Mouse (Mus musculus) liver, embryonic 13.5 days (tissue): Measurements from ENCODE around the gene Lmod1. TPM values are rescaled to one million over a fixed set of nuclear protein-coding genes. Genes with fewer than 3 reads are reported as not detected.
A peak's percentile ranks its signal among the peaks of the same experiment; 100 is the strongest.
"Not testable (repeated sequence)": the region's sequence is repeated elsewhere in the genome, so short reads cannot be mapped to it uniquely, and the experiment has no call there.

Source experiments
- ATAC-seq: fragments of 200-750 bp; cut with Nextera tagmentation; 2 replicates; pipeline ENCODE4 v1.8.0; 2017; ENCODE audit warnings: low read depth, mild to moderate bottlenecking, moderate number of reproducible peaks, moderate library complexity
- DNase-seq: peaks from one replicate; pipeline ENCODE4 v3.0.0; 2022
- H3K27ac ChIP-seq: fragments of 300-500 bp; sonication (generic); 2 replicates; pipeline ENCODE4 v1.5.1; 2015; ENCODE audit warnings: moderate library complexity, mild to moderate bottlenecking, inconsistent platforms
- H3K27me3 ChIP-seq: fragments of 300-500 bp; sonication (generic); 2 replicates; pipeline ENCODE4 v1.6.1; 2015; ENCODE audit warnings: mild to moderate bottlenecking, inconsistent platforms
- H3K36me3 ChIP-seq: fragments of 300-500 bp; sonication (generic); 2 replicates; pipeline ENCODE4 v1.6.1; 2015; ENCODE audit warnings: mild to moderate bottlenecking, inconsistent platforms
- H3K4me1 ChIP-seq: fragments of 300-500 bp; sonication (generic); replicated peaks from 2 replicates; pipeline ENCODE4 v1.6.1; 2015; ENCODE audit warnings: inconsistent platforms
- H3K4me2 ChIP-seq: fragments of 300-500 bp; sonication (generic); 2 replicates; pipeline ENCODE4 v1.6.1; 2015; ENCODE audit warnings: inconsistent platforms, mild to moderate bottlenecking, moderate library complexity
- H3K4me3 ChIP-seq: fragments of 300-500 bp; sonication (generic); replicated peaks from 2 replicates; pipeline ENCODE4 v1.5.1; 2015; ENCODE audit warnings: mild to moderate bottlenecking, inconsistent platforms
- H3K9ac ChIP-seq: fragments of 300-500 bp; sonication (generic); 2 replicates; pipeline ENCODE4 v1.6.1; 2015; ENCODE audit warnings: mild to moderate bottlenecking, inconsistent platforms
- H3K9me3 ChIP-seq: fragments of 300-500 bp; sonication (generic); replicated peaks from 2 replicates; pipeline ENCODE4 v1.6.1; 2016; ENCODE audit warnings: inconsistent platforms
- WGBS: fragments of 180-500 bp; shearing (Covaris S2); methylation state at CpG from one replicate; pipeline ENCODE4 v1.1.7; 2015; ENCODE audit not compliant: insufficient replicate concordance; 5-methylcytosine and 5-hydroxymethylcytosine counted together
- polyA plus RNA-seq: library from polyadenylated mRNA; unstranded; fragments of >200 nt; fragmentation: Nextera tagmentation; extraction: Ambion mirVana; gene quantifications from 2 replicates; pipeline ENCODE4 v1.2.1, GENCODE M21; 2015

The Lmod1 gene
- polyA plus RNA-seq, 1 experiment from 2014 or later, result 0.10 TPM

- H3K27ac ChIP-seq, result no peak overlapping the region
- H3K4me1 ChIP-seq, result peaks cover 13% of the 10 kb centered on the region
- no peak overlapping the region for H3K4me2 ChIP-seq
- H3K27me3 ChIP-seq, result peaks cover 28% of the 10 kb centered on the region
- no peak overlapping the region for H3K9ac ChIP-seq
- H3K9me3 ChIP-seq, result no peaks in the 10 kb centered on the region
- H3K36me3 ChIP-seq, result peaks cover 12% of the 10 kb centered on the region
- no peak for DNase-seq
- 34% methylated on average over 2 of the region's 2 CpGs for WGBS
- ATAC-seq, result no peak
- no peak overlapping the region for H3K4me3 ChIP-seq
Measured at GRCm38 (mm10) chr1:135379048-135379447, 54.4 kb downstream of the Lmod1 start.

- 73% methylated on average over 15 of the region's 15 CpGs for WGBS
- Histone ChIP-seq H3K4me2 (no peak overlapping the region), H3K9me3 (no peaks in the 10 kb centered on the region), H3K4me3 (no peak overlapping the region), H3K27ac (no peak overlapping the region), H3K36me3 (peaks cover 23% of the 10 kb centered on the region), H3K27me3 (peaks cover 16% of the 10 kb centered on the region), H3K4me1 (no peaks in the 10 kb centered on the region), H3K9ac (no peak overlapping the region)
- ATAC-seq, result no peak
- no peak for DNase-seq
Measured at GRCm38 (mm10) chr1:135380071-135380991, 55.7 kb downstream of the Lmod1 start.

- 51% methylated on average over 6 of the region's 6 CpGs for WGBS
- H3K4me3 ChIP-seq, H3K27me3 ChIP-seq, H3K4me1 ChIP-seq, H3K4me2 ChIP-seq, DNase-seq, H3K9ac ChIP-seq, H3K27ac ChIP-seq, H3K9me3 ChIP-seq, ATAC-seq: not testable (repeated sequence)
- peaks cover 36% of the 10 kb centered on the region for H3K36me3 ChIP-seq
Measured at GRCm38 (mm10) chr1:135381560-135381959, 57.0 kb downstream of the Lmod1 start.

DNA sequence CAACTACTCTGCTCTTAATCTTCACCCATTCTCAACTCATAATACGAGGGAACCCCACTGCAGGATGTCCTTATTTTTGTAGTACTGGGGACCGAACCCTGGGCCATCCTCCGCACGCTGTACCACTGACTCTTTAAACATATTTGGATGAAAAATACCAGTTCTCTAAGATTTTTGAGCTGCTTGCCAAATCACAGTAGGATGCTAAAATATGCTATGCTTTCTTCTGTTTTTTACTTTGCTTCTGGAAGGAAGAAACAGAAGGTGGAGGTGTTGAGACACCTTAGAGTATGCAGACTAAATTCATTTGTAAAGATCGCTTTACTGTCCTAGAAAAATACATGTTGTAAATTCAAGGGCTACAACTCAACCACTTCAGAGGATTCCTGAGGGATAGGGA, 59.6 kb downstream of the Lmod1 start:
- H3K4me2 ChIP-seq, result no peak overlapping the region
- no peak overlapping the region for H3K4me3 ChIP-seq
- H3K9me3 ChIP-seq, result no peaks in the 10 kb centered on the region
- 89% methylated on average over 5 of the region's 5 CpGs for WGBS
- peaks cover 62% of the 10 kb centered on the region for H3K36me3 ChIP-seq
- ATAC-seq, result no peak
- no peak for DNase-seq
- no peak overlapping the region for H3K9ac ChIP-seq
- no peak overlapping the region for H3K27ac ChIP-seq
- H3K27me3 ChIP-seq, result no peaks in the 10 kb centered on the region
- no peaks in the 10 kb centered on the region for H3K4me1 ChIP-seq

GRCm38 (mm10) chr1:135385161-135385560, 60.6 kb downstream of the Lmod1 start:
- no peak overlapping the region for H3K4me2 ChIP-seq
- H3K9ac ChIP-seq, result no peak overlapping the region
- WGBS, result 83% methylated on average over 9 of the region's 9 CpGs
- no peak overlapping the region for H3K27ac ChIP-seq
- DNase-seq (no peak), ATAC-seq (no peak)
- H3K27me3 ChIP-seq, result no peaks in the 10 kb centered on the region
- H3K9me3 ChIP-seq, result no peaks in the 10 kb centered on the region
- no peak overlapping the region for H3K4me3 ChIP-seq
- H3K4me1 ChIP-seq, result no peaks in the 10 kb centered on the region
- H3K36me3 ChIP-seq, result peaks cover 71% of the 10 kb centered on the region

DNA sequence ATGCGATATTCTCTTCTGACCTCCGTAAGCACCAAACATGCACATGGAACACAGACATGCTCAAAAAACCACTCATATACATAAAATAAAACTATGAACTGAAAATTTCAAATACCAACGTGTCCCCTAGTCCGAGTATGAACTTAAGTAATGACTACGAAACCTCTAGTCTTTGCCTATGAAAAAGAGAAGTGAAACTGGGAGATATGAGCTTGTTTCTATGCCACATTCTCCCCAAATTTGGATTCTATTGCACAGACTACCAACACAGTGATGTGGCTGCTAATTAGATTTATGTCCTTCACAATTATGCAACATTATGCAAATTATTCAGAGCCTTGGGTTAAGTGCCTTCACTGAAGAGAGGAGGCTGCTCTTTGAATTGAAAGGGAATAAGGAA, 74.9 kb downstream of the Lmod1 start:
- Histone ChIP-seq H3K4me2 (no peak overlapping the region), H3K27me3 (no peaks in the 10 kb centered on the region), H3K36me3 (peaks cover 76% of the 10 kb centered on the region), H3K4me3 (no peak overlapping the region), H3K4me1 (no peaks in the 10 kb centered on the region), H3K27ac (no peak overlapping the region), H3K9me3 (no peaks in the 10 kb centered on the region), H3K9ac (no peak overlapping the region)
- ATAC-seq (no peak), DNase-seq (no peak)
- WGBS, result 86% methylated on average over 5 of the region's 5 CpGs

- Histone ChIP-seq H3K4me3 (no peak overlapping the region), H3K27me3 (no peaks in the 10 kb centered on the region), H3K4me2 (no peak overlapping the region), H3K9me3 (no peaks in the 10 kb centered on the region), H3K4me1 (no peaks in the 10 kb centered on the region), H3K9ac (no peak overlapping the region), H3K27ac (no peak overlapping the region), H3K36me3 (peaks cover 78% of the 10 kb centered on the region)
- no peak for DNase-seq
- WGBS, result 93% methylated on average over 3 of the region's 3 CpGs
- ATAC-seq, result no peak
Measured at GRCm38 (mm10) chr1:135401452-135402110, 77.0 kb downstream of the Lmod1 start.

DNA sequence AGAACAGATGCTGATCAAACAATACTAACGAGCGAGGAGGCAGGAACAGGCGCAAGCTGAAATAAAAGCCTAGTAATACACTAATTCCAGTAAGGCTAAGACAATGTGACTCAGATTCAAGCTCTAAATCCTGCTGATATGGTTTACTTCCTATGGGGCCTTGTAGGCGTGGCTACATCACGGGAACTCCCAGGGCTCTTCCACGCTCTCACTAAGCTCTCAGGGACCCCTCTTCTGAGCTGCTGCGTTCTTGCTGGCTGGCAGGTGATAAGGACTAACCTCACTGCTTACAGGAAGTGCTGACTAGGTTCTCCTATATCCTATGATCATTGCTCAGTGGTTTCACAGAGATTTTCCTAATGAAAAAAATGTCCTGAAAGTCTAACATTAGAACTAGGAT, 80.7 kb downstream of the Lmod1 start:
- ATAC-seq (no peak), DNase-seq (no peak)
- H3K4me2 ChIP-seq, result no peak overlapping the region
- H3K4me1 ChIP-seq, result no peaks in the 10 kb centered on the region
- no peak overlapping the region for H3K9ac ChIP-seq
- no peaks in the 10 kb centered on the region for H3K27me3 ChIP-seq
- no peak overlapping the region for H3K27ac ChIP-seq
- H3K9me3 ChIP-seq, result no peaks in the 10 kb centered on the region
- peaks cover 85% of the 10 kb centered on the region for H3K36me3 ChIP-seq
- no peak overlapping the region for H3K4me3 ChIP-seq
- WGBS, result 52% methylated on average over 7 of the region's 7 CpGs

DNA sequence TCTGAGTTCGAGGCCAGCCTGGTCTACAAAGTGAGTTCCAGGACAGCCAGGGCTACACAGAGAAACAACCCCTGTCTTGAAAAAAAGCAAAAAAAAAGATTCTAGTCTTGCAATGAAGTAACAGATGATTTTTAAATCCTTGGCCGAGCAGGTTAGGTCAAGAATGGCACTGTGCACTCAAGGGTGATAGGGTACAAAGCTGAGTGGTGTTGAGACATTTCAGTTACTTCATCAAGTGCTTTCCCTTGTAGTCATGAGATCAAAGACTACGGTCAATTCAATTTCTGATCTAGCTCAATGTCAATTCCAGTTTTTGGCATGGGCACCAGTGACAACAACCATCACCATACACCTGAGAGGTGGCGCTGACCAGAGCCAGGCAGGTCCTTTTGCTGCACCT, 84.4 kb downstream of the Lmod1 start:
- H3K27ac ChIP-seq, result no peak overlapping the region
- H3K4me3 ChIP-seq, result no peak overlapping the region
- no peak overlapping the region for H3K9ac ChIP-seq
- ATAC-seq, result no peak
- H3K4me1 ChIP-seq, result no peaks in the 10 kb centered on the region; the same call in 1 of the 2 replicates
- H3K4me2 ChIP-seq, result no peak overlapping the region
- H3K9me3 ChIP-seq, result no peaks in the 10 kb centered on the region
- WGBS, result 89% methylated on average over 4 of the region's 4 CpGs
- DNase-seq, result no peak
- no peaks in the 10 kb centered on the region for H3K27me3 ChIP-seq
- H3K36me3 ChIP-seq, result peaks cover 84% of the 10 kb centered on the region

DNA sequence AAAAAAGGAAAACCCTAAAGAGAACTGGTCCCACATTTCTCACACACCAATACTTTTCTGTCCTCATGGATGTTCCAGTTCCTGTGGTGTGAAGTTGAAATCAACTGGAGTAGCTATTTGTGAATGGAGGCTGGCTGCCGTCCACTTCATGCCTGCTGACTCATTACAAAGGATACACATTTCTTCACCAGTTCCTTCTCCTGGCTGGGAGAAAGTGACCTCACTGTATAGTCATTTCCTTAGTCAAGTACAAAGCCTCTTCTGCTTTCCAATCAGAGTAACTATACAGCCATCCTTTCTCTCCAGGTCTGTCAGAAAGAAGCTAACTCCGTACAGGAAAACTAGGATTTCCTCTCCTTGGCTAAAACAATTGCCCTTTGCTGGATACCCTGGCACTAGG, 86.4 kb downstream of the Lmod1 start:
- no peak overlapping the region for H3K4me2 ChIP-seq
- no peak overlapping the region for H3K4me3 ChIP-seq
- no peaks in the 10 kb centered on the region for H3K9me3 ChIP-seq
- H3K4me1 ChIP-seq, result no peaks in the 10 kb centered on the region; the same call in 1 of the 2 replicates
- no peak overlapping the region for H3K9ac ChIP-seq
- DNase-seq (no peak), ATAC-seq (no peak)
- no peaks in the 10 kb centered on the region for H3K27me3 ChIP-seq
- H3K27ac ChIP-seq, result peak overlapping the region; percentile 7; the same call in 1 of the 2 replicates
- H3K36me3 ChIP-seq, result peaks cover 84% of the 10 kb centered on the region
- WGBS, result 58% methylated on average over 2 of the region's 2 CpGs

DNA sequence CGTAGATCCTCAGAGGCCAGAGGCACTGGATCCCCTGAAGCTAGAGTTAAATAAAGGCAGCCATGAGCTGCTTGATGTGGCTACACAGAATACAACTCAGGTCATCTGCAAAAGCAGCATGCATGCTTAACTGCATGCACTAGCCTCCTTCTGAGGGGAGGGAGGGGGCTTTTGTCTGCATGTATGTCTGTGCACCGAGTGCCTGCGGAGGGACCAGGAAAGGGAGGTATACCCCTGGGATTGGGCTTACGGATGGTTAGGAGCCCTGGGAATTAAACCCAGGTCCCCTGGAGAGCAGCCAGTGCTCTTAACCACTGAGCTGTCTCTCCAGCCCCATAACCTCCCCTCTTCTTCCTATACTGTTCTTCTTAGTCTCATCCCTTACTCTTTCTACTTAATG, 87.5 kb downstream of the Lmod1 start:
- no peak overlapping the region for H3K27ac ChIP-seq
- no peak overlapping the region for H3K9ac ChIP-seq
- H3K9me3 ChIP-seq, result no peaks in the 10 kb centered on the region
- H3K27me3 ChIP-seq, result no peaks in the 10 kb centered on the region
- H3K4me1 ChIP-seq, result no peaks in the 10 kb centered on the region; the same call in 1 of the 2 replicates
- H3K36me3 ChIP-seq, result peaks cover 86% of the 10 kb centered on the region
- WGBS, result 71% methylated on average over 4 of the region's 4 CpGs
- ATAC-seq, result no peak
- H3K4me2 ChIP-seq, result no peak overlapping the region
- DNase-seq, result no peak
- H3K4me3 ChIP-seq, result no peak overlapping the region
